Mouse (Mus musculus) Patski (cell line): Measurements from ENCODE around the gene Mpnd. TPM values are rescaled to one million over a fixed set of nuclear protein-coding genes. Genes with fewer than 3 reads are reported as not detected.

Experiments
- ATAC-seq: fragments of 100-300 bp; one replicate; pipeline ENCODE4 v1.8.0; 2021
- CTCF ChIA-PET: fragments of 350-600 bp; sonication (Branson Sonifier 250); formaldehyde crosslinking; loops from one replicate; lab custom pipeline; 2022; ENCODE audit warnings: inconsistent platforms; lab: Charles Lee
- POLR2A ChIA-PET: fragments of 350-600 bp; sonication (Branson Sonifier 250); formaldehyde crosslinking; loops from one replicate; lab custom pipeline; 2022; ENCODE audit warnings: antibody characterized with exemption, inconsistent platforms; lab: Charles Lee
- DNase-seq: peaks from one replicate; pipeline ENCODE4 v3.0.0-alpha.2; 2011; ENCODE audit warnings: low read depth, low spot score
- H3K27me3 ChIP-seq: fragments of 371-371 bp; one replicate; pipeline ENCODE4 v1.5.1; 2021
- CTCF ChIP-seq: fragments of 100-300 bp; IDR thresholded peaks from one replicate; pipeline ENCODE4 v1.5.1; 2021
- in situ Hi-C: fragments of 300-500 bp; cut with MboI; formaldehyde crosslinking; loops from 3 replicates; pipeline ENCODE4 v1.11.1; 2018; ENCODE audit warnings: low pct_unique_long_range_greater_than_20kb, mixed read lengths
- polyA plus RNA-seq: library from polyadenylated mRNA; unstranded; gene quantifications from one replicate; pipeline ENCODE4 v1.2.3, GENCODE M21; 2021

Mpnd gene
- polyA plus RNA-seq, 1 experiment from 2014 or later = 174 TPM

DNA sequence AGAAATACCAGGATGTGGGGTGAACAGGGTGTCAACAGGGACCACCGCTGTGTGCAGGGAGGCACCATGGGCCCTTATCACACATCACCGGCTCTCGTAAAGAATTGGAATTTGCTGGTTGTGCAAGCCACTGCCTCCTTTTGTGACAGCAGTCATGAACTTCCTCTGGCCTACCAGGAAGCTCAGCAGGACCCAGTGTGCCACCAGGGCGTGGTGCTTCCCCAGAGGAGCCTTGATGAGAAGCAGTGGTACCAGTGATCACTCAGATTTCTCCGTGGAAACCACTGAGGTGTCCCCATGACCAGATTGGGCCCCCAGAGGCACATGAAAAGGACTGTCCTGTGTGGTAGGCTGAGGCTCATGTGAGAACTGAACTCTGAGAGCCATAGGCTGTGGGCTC, 17.9 kb downstream of the Mpnd start:
- ATAC-seq (no peak), DNase-seq (no peak)
- no peaks in the 10 kb centered on the region for H3K27me3 ChIP-seq
- in situ Hi-C loops = loop anchor here (25.0 kb wide), 1 partner anchor 311 kb away; the partner anchor contains the start of gene Pot1b
- TF ChIP-seq CTCF = no peak
- ChIA-PET CTCF (interaction anchor here (1.1 kb wide), 1 partner anchor 10 kb away, joined by 4 read pairs; no protein-coding TSS in a partner anchor), POLR2A (interaction anchor here (0.6 kb wide), 2 partner anchors 136 to 362 kb away, joined by 3 to 5 read pairs; no protein-coding TSS in a partner anchor)

DNA sequence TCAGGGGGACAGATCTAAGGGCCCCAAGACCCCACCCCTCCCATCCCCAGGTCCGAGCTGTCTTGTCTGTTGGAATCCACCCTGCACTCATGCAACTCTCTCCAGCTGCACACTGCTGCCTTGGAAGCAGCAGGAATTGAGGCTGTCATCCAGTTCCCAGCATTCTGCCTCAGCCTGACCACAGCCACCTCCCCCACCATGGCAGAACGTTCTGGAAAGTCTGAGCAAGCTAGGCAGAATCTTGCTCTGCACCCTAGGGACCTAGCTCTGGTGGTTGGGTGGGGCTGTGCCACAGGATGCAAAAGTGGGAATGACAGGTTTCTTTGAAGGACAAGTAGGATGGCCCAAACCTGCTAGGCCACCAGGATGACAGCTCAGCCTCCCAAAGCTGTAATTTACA, 19.0 kb downstream of the Mpnd start:
- ChIA-PET POLR2A (no interaction called here), CTCF (interaction anchor here (1.3 kb wide), 1 partner anchor 15 kb away, joined by 3 read pairs; no protein-coding TSS in a partner anchor)
- in situ Hi-C loops = loop anchor here (25.0 kb wide), 1 partner anchor 312 kb away; the partner anchor contains the start of gene Pot1b
- DNase-seq (no peak), ATAC-seq (no peak)
- H3K27me3 ChIP-seq = no peaks in the 10 kb centered on the region
- TF ChIP-seq CTCF = no peak

DNA sequence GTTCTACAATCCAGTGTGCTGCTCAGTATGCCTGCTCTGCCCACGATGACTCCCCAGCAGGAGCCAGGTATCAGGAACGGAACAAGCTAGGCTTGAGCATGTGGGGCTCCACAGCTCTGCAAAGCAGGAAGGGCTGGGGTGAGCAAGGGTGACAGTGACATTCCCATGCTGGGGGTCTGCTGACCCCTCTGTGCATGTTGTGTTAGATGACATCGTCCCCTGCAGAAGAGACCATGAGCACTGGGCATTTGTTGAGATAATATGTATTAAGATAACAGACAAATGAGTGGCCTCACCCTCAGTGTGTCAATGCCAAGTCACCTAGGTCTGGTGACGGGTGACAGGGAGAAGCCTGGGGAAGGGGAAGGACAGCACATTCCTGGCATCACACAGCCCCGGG, 19.4 kb downstream of the Mpnd start:
- TF ChIP-seq CTCF = no peak
- ChIA-PET CTCF (interaction anchor here (1.3 to 3.7 kb wide), 2 partner anchors 12 to 16 kb away, joined by 3 to 23 read pairs; partner anchors contain the start of gene Sh3gl1), POLR2A (no interaction called here)
- in situ Hi-C loops = loop anchor here (25.0 kb wide), 1 partner anchor 313 kb away; the partner anchor contains the start of gene Pot1b
- no peak for ATAC-seq
- no peaks in the 10 kb centered on the region for H3K27me3 ChIP-seq
- DNase-seq = no peak

DNA sequence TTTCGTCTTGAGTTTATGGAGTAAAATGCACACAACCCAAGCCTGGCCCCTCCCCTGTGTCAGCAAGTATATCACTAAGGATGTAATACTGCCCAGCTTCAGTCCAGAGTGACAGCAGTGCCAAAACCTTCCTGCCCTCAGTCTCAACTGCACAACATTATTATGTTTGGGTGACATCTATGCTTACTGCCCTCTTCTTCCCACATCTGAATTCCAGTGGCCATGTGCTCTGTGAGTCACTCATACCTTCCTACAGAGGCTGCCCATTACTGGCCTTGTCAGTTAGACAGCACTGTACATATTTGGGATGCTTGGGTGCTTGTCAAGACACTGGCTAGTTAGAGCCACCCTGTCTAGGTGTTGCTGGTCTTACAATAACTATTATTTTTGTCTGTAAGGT, 20.8 kb downstream of the Mpnd start:
- POLR2A ChIA-PET = no interaction called here
- in situ Hi-C loops = no loop called here
- DNase-seq (no peak), ATAC-seq (peak; percentile 89)
- TF ChIP-seq CTCF = no peak
- no peaks in the 10 kb centered on the region for H3K27me3 ChIP-seq
- CTCF ChIA-PET = interaction anchor here (3.7 kb wide), 1 partner anchor 10 kb away, joined by 23 read pairs; the partner anchor contains the start of gene Sh3gl1

DNA sequence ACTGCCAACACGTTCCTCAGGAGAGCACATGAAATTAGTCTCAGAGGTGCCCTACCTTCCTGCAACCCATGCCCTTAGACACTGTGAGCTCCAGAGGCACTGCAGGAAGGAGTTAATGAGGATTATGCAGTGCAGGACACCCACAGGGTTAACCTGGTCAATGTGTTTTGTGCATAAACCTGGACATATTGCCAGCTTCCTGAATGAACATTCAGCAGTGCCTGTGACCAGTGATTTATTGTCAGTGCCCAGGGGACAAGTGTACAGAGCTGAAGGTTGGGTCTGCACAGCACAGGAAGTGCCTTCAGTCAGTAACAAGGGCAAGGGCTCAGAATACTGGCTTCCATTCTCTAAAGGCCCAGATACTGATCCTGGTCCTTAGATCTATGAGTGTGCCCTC, 21.4 kb downstream of the Mpnd start:
- ChIA-PET CTCF (interaction anchor here (1.1 to 3.7 kb wide), 3 partner anchors 9 to 16 kb away, joined by 3 to 23 read pairs (median 7); partner anchors contain the start of gene Sh3gl1), POLR2A (interaction anchor here (1.3 kb wide), 1 partner anchor 9 kb away, joined by 3 read pairs; the partner anchor contains the start of gene Sh3gl1)
- no peaks in the 10 kb centered on the region for H3K27me3 ChIP-seq
- TF ChIP-seq CTCF = no peak
- in situ Hi-C loops = no loop called here
- DNase-seq (no peak), ATAC-seq (no peak)

DNA sequence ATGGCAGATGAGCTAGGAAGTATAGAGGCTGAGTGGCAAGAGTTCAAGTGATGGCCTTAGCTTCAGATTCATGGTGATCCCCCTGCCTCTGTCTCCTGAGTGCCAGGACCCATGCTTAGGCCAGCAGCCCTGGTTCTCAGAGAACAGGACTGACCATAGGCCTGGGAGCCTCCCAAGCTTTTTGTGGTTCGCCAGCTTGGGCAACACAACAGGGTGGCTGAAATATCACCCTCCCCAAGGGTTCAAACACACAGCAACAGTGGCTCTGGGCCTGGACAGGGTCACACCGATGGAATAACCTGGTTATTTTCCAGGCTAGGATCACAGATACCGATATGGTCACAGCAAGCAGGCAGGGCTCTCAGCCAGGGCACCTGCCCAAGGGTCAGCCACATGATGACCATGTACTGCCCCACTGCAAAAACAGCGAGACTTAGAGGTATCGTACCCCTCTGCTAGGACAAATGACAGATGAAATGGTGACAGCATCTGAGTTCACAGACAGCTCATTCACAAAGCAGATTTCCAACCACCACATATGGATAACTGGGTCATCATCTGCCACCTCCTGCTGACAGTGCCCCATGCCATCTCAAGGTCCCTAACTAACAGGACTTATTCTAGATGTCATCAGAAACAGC, 22.4 kb downstream of the Mpnd start:
- DNase-seq (no peak), ATAC-seq (no peak)
- ChIA-PET POLR2A (interaction anchor here (1.3 kb wide), 1 partner anchor 8 kb away, joined by 3 read pairs; the partner anchor contains the start of gene Sh3gl1), CTCF (interaction anchor here (1.1 to 3.7 kb wide), 4 partner anchors 9 to 19 kb away, joined by 3 to 23 read pairs (median 5); partner anchors contain the start of gene Sh3gl1)
- no peak for TF ChIP-seq CTCF
- in situ Hi-C loops = no loop called here
- no peaks in the 10 kb centered on the region for H3K27me3 ChIP-seq

DNA sequence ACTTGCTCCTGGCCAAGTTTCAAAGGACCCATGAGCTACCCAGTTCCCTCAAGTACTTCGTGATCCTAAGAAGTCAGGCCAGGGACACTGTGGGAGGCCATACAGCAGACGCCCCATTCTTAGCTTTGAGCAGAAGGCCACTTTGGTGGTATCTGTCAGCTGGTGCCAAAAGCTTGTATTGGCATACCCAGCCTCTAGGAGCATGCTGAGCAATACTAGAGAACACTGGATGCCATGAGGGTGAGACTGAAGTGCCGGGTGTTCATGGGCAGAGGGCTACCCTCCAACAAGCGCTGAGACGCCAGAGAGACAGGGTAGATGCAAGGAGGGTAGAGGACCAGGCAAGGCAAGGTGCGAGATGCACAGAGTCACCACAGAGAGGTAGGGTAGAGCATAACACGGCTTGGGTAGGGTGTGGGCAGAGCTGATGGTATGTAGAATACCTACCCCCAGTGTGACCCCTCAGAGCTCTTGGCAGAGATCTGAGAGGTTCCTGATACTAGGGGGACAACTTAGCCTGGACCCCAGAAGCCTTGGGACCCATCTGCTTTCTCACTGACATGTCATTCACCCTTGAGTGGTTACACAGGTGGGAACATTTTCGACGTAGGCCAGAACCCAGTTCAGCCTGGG, 24.8 kb downstream of the Mpnd start:
- DNase-seq = no peak
- in situ Hi-C loops = no loop called here
- no peaks in the 10 kb centered on the region for H3K27me3 ChIP-seq
- ChIA-PET POLR2A (interaction anchor here (1.2 kb wide), 2 partner anchors 8 to 10 kb away, joined by 3 read pairs; no protein-coding TSS in a partner anchor), CTCF (interaction anchor here (1.3 to 6.3 kb wide), 5 partner anchors 9 to 49 kb away, joined by 3 to 54 read pairs (median 5); partner anchors contain the start of gene Hdgfl2)
- no peak for TF ChIP-seq CTCF
- ATAC-seq = no peak

DNA sequence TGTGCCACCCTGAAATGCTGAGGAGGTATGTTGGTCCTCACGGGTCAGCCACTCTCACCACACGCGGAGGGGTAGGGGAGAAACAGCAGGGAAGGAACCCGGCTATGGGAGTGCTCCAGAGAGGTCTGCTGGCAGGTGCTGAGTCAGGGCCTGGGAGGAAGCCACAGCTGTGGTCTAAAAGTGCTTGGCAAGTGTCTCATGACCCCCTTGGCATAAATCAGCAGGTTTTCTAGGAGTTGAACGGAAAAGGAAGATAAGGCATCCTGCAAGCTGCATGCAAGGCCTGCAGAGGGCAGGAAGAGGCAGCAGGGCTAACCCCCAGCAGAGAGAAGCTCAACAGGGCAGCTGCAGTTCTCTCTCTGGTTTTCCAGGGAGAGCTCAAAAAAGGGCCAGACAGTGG, 25.4 kb downstream of the Mpnd start:
- H3K27me3 ChIP-seq = no peaks in the 10 kb centered on the region
- CTCF ChIA-PET = interaction anchor here (1.1 to 7.1 kb wide), 6 partner anchors 9 to 48 kb away, joined by 3 to 54 read pairs (median 8); partner anchors contain the start of genes Chaf1a and Hdgfl2
- TF ChIP-seq CTCF = no peak
- no peak for DNase-seq
- in situ Hi-C loops = no loop called here
- POLR2A ChIA-PET = interaction anchor here (1.2 kb wide), 1 partner anchor 9 kb away, joined by 3 read pairs; no protein-coding TSS in a partner anchor
- peak; percentile 13 for ATAC-seq

DNA sequence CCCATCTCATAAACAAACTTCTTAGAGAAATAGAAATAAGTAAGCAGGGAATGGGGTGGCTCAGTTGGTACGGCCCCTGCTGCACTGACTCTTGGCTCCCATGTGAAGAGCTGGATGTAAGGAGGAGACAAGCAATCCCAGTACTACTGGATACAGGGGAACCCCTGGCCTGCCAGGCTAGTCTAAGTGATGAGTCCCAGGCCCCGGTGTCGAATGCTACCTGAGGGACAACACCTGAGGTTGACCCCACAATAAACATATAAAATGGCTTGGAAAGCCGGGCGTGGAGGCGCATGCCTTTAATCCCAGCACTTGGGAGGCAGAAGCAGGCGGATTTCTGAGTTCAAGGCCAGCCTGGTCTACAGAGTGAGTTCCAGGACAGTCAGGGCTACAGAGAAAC, 25.9 kb downstream of the Mpnd start:
- no peak for ATAC-seq

DNA sequence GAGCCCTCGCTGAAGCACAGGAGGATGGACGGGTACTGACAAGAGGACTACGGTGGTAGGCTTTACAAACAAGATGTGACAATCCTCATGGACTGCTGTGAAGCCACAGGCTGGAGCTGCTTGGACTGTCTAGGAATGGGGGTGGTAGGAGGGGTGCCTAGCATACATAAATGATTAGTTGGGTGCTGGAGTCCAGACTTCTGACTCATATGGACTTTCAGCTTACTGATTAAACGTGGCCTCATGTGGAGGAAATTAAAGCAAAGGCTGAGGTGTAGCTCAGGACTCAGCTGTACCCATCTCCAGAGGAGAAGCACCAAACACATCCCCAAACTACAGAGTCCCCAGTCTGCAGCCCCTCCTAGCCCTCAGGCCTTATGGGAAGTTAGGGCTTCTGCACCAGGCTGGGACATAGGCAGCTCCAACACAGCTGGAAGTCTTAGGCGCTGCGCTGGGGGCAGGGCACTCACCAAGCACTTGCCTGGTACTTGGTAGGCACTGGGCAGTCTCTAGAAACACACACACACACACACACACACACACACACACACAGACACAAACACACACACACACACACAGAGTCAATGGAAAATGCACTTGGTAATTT, 26.7 kb downstream of the Mpnd start:
- CTCF ChIA-PET = interaction anchor here (1.1 to 7.1 kb wide), 9 partner anchors 8 to 72 kb away, joined by 3 to 54 read pairs (median 3); partner anchors contain the start of genes Chaf1a and Hdgfl2
- no peaks in the 10 kb centered on the region for H3K27me3 ChIP-seq
- in situ Hi-C loops = no loop called here
- TF ChIP-seq CTCF = no peak
- DNase-seq = no peak
- POLR2A ChIA-PET = interaction anchor here (1.1 to 1.3 kb wide), 2 partner anchors 11 to 14 kb away, joined by 4 to 7 read pairs; no protein-coding TSS in a partner anchor
- peak; percentile 69 for ATAC-seq

More for the DNA sequence above, 25.9 kb downstream of the Mpnd start:
- in situ Hi-C loops = no loop called here
- ChIA-PET CTCF (interaction anchor here (1.1 to 7.1 kb wide), 6 partner anchors 9 to 48 kb away, joined by 3 to 54 read pairs (median 8); partner anchors contain the start of genes Chaf1a and Hdgfl2), POLR2A (no interaction called here)
- H3K27me3 ChIP-seq = no peaks in the 10 kb centered on the region
- TF ChIP-seq CTCF = no peak
- DNase-seq = no peak
